Mouse (Mus musculus): Measurements from ENCODE around the gene Ranbp6. TPM values are rescaled to one million over a fixed set of nuclear protein-coding genes. Genes with fewer than 3 reads are reported as not detected.

Gene Ranbp6
- polyA plus RNA-seq, 1 experiment from 2014 or later = 23.4 TPM

- H3K27me3 ChIP-seq = no peaks in the 10 kb centered on the region
- 44% methylated on average over 3 of the region's 3 CpGs for WGBS
- ATAC-seq (ENCODE audit: low FRiP score, low read depth) = no peak
- no peaks in the 10 kb centered on the region for H3K9me3 ChIP-seq
- peak overlapping the region; percentile 94 for H3K4me3 ChIP-seq
- H3K4me2 ChIP-seq (replicated peaks) = peak overlapping the region; percentile 84
- 0 out of 2 replicates have a peak overlapping the region, but pooled peaks have one; percentile 25 for H3K9ac ChIP-seq
- peaks cover 8% of the 10 kb centered on the region for H3K4me1 ChIP-seq
- no peak overlapping the region for H3K27ac ChIP-seq
- H3K36me3 ChIP-seq = peaks cover 7% of the 10 kb centered on the region
Measured at GRCm38 (mm10) chr19:29803946-29804345, 8.8 kb downstream of the Ranbp6 start.

- 86% methylated on average over 3 of the region's 3 CpGs for WGBS
- Histone ChIP-seq H3K36me3 (peaks cover 4% of the 10 kb centered on the region; the same call in 1 of the 2 replicates), H3K9ac (no peak overlapping the region), H3K9me3 (no peaks in the 10 kb centered on the region), H3K4me1 (no peaks in the 10 kb centered on the region), H3K4me2 (replicated peaks) (no peak overlapping the region), H3K4me3 (no peak overlapping the region), H3K27ac (no peak overlapping the region), H3K27me3 (no peaks in the 10 kb centered on the region)
- ATAC-seq (ENCODE audit: low FRiP score, low read depth) = no peak
Measured at GRCm38 (mm10) chr19:29797371-29797770, 15.4 kb downstream of the Ranbp6 start.

- H3K27me3 ChIP-seq = no peaks in the 10 kb centered on the region
- H3K4me3 ChIP-seq = no peak overlapping the region
- no peak for ATAC-seq (ENCODE audit: low FRiP score, low read depth)
- H3K4me1 ChIP-seq = no peaks in the 10 kb centered on the region
- H3K4me2 ChIP-seq (replicated peaks) = no peak overlapping the region
- H3K27ac ChIP-seq = no peak overlapping the region
- H3K9ac ChIP-seq = no peak overlapping the region
- peaks cover 13% of the 10 kb centered on the region for H3K36me3 ChIP-seq
- H3K9me3 ChIP-seq = no peaks in the 10 kb centered on the region
Measured at GRCm38 (mm10) chr19:29787997-29788396, 24.8 kb downstream of the Ranbp6 start.

DNA sequence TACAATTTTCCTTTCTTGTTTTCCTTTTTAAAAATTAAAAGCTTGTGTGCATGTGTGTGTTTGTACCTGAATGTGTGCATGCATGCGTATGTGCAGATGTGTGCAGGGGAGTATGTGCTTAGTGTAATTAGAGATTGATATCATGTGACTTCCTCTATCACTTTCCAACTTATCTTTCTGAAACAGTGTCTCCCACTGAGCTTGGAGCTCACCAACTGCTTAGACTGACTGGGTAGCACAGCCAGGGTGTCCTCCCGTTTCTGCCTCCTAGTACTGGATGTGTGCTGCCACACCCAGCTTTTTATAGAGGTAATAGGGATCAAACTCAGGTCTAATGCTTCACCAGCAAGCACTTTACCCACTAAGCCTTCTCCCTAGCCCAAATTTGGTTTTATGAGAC lies 29.9 kb downstream of the Ranbp6 start:
- H3K4me1 ChIP-seq = no peaks in the 10 kb centered on the region
- ATAC-seq (ENCODE audit: low FRiP score, low read depth) = no peak
- H3K36me3 ChIP-seq = peaks cover 15% of the 10 kb centered on the region
- H3K4me3 ChIP-seq = no peak overlapping the region
- H3K9me3 ChIP-seq = no peaks in the 10 kb centered on the region
- no peaks in the 10 kb centered on the region for H3K27me3 ChIP-seq
- no peak overlapping the region for H3K4me2 ChIP-seq (replicated peaks)
- 81% methylated on average over 2 of the region's 2 CpGs for WGBS
- H3K27ac ChIP-seq = no peak overlapping the region
- H3K9ac ChIP-seq = no peak overlapping the region

Other genes with a start within 250 kb of the Ranbp6 start
- 13.4 and 13.9 TPM in 2 replicates for gene Ermp1, start 164.6 kb downstream of the Ranbp6 start, polyA plus RNA-seq (2015; fragmentation: Nextera tagmentation; extraction: Ambion mirVana)
- gene Mlana, start 115.2 kb downstream of the Ranbp6 start, polyA plus RNA-seq (2015; fragmentation: Nextera tagmentation; extraction: Ambion mirVana) = 0.32 and 0.43 TPM in 2 replicates
- gene 9930021J03Rik, start 7.0 kb downstream of the Ranbp6 start, polyA plus RNA-seq (2015; fragmentation: Nextera tagmentation; extraction: Ambion mirVana) = 5.7 and 6.3 TPM in 2 replicates
- gene Il33, start 112.1 kb upstream of the Ranbp6 start, polyA plus RNA-seq (2015; fragmentation: Nextera tagmentation; extraction: Ambion mirVana) = 1.2 and 1.4 TPM in 2 replicates
- gene Trpd52l3, start 190.8 kb upstream of the Ranbp6 start, polyA plus RNA-seq (2015; fragmentation: Nextera tagmentation; extraction: Ambion mirVana) = not detected in 2 replicates
- gene Uhrf2, start 217.5 kb upstream of the Ranbp6 start, polyA plus RNA-seq (2015; fragmentation: Nextera tagmentation; extraction: Ambion mirVana) = 69.2 and 76.7 TPM in 2 replicates